Mouse (Mus musculus): ENCODE results near the gene Fzd10. TPM values are rescaled to one million over a fixed set of nuclear protein-coding genes. Genes with fewer than 3 reads are reported as not detected.
A peak's percentile ranks its signal among the peaks of the same experiment; 100 is the strongest.

The Fzd10 gene
- total RNA-seq, 2 experiments from 2014 or later, result not detected

DNA sequence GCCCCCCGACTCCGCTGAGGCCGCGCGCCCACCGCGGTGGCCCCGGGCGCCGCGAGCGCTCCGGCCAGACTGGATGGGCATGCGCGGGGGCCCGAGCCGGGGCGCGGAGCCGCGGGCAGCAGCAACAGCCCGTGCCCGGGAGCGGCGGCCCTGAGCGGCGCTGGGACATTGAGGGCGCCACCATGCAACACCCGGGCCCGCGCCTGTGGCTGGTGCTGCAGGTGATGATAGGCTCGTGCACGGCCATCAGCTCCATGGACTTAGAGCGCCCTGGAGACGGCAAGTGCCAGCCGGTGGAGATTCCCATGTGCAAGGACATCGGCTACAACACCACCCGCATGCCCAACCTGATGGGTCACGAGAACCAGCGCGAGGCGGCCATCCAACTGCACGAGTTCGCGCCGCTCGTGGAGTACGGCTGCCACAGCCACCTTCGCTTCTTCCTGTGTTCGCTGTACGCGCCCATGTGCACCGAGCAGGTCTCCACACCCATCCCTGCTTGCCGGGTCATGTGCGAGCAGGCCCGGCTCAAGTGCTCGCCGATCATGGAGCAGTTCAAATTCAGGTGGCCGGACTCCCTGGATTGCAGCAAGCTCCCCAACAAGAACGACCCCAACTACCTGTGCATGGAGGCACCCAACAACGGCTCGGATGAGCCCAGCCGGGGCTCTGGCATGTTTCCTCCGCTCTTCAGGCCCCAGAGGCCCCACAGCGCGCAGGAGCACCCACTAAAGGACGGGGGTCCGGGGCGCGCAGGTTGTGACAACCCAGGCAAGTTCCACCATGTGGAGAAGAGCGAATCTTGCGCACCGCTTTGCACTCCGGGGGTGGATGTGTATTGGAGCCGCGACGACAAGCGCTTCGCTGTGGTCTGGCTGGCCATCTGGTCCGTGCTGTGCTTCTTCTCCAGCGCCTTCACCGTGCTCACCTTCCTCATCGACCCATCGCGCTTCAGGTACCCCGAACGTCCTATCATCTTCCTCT lies 684 bp downstream of the Fzd10 start:
- ATAC-seq (replicated peaks; ENCODE audit: poor library complexity), result peak; percentile 18; the same call in 1 of the 2 replicates

DNA sequence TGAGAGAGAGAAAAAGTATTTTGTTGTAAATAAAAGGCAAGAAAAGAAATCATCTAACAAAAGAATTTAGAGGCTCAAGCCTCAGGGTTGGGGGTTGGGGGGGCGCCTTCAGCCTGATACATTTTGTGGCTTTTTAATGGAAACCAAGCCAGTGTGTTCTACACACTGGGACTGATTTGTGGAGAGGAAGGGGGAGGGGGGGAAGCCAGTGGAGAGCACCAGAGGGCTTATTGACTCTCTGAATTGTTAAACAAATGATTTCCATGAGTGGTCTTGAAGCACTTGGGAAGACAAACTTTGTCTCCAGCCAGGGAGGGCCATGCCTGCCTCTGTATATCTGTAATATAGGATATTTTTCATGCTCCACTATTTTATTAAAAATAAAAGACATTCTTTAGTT lies 3.0 kb downstream of the Fzd10 start:
- no peak for ATAC-seq (replicated peaks; ENCODE audit: poor library complexity)

GRCm38 (mm10) chr5:128606596-128606995 lies 6.0 kb downstream of the Fzd10 start:
- ATAC-seq (replicated peaks; ENCODE audit: poor library complexity), result no peak

DNA sequence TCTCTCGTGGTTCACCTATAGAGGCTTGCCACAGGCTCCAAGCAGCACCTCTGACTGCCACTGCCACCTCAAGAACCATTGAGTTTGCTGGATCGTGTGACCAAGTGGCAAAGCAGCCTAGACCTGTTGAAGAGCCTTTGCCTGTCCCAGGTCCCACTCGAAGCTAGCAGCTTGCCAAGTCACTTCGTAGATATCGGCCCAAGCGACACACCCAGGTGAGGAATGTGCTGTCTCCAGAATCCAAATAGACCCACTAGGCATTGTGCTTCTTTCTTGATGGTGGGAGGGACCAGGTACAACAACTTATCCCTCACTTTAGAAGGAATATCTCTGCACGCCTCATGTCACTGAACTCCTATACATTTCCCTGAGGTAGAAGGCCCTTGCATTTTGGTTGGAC lies 8.4 kb downstream of the Fzd10 start:
- no peak for ATAC-seq (replicated peaks; ENCODE audit: poor library complexity)

- peak; percentile 99 for ATAC-seq (replicated peaks; ENCODE audit: poor library complexity)
Observed at GRCm38 (mm10) chr5:128617621-128618020, 17.0 kb downstream of the Fzd10 start.

DNA sequence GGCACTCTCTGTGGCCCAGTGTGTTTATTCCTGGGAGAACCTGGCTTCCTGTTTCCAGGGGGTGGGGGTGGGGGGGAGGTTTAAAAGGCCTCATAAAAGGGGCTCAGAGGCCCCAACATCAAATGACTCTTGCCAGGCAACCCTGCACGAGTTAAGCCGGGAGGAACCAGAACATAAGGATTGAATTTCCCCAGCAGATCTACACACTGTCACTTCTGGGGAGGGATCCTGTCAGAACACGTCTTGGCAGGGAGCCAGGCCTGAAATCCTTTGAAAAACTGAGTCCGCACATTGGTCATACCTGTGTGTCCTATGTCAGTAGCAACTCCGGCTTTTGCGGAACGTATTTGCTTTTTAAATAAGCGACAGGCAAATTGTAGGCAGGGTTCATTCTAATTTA lies 19.3 kb downstream of the Fzd10 start:
- ATAC-seq (replicated peaks; ENCODE audit: poor library complexity), result no peak

GRCm38 (mm10) chr5:128620408-128620807 lies 19.8 kb downstream of the Fzd10 start:
- no peak for ATAC-seq (replicated peaks; ENCODE audit: poor library complexity)

DNA sequence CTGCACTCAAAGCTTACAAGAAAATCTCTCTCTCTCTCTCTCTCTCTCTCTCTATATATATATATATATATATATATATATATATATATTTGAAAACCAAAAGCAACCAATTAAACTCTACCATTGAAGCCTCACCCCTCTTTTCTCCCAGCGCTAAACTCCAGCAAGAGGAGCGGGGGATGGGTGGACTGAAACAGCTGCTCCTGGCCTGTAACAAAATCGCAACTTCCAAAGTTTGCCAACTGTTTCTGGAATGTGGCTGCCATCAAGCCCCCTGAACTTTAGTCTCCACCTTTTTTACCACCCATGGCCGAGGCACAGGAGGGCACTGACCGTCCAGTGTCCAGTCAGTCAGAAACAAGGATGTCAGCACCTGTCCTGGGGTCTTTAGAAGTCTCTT lies 27.1 kb downstream of the Fzd10 start:
- no peak for ATAC-seq (replicated peaks; ENCODE audit: poor library complexity)

DNA sequence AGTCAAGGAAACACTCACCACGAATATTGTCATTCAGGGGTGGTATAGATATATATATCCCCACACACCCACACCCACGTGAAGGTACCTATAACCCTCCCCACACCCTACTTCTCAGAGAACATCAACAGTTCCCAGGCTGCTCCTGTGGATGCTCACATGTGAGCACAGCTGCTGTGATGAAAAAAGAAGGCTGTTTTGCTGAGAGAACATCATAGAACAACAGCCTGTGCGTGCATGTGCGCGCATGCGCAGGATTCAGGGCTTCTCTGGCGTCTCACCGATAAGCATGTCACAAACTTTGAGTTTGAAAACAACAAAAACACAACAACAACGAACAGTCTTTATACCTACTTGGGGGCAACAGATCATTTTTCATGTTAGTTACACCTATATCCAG lies 36.0 kb downstream of the Fzd10 start:
- no peak for ATAC-seq (replicated peaks; ENCODE audit: poor library complexity)

GRCm38 (mm10) chr5:128637071-128638015 lies 36.7 kb downstream of the Fzd10 start:
- no peak for ATAC-seq (replicated peaks; ENCODE audit: poor library complexity)

DNA sequence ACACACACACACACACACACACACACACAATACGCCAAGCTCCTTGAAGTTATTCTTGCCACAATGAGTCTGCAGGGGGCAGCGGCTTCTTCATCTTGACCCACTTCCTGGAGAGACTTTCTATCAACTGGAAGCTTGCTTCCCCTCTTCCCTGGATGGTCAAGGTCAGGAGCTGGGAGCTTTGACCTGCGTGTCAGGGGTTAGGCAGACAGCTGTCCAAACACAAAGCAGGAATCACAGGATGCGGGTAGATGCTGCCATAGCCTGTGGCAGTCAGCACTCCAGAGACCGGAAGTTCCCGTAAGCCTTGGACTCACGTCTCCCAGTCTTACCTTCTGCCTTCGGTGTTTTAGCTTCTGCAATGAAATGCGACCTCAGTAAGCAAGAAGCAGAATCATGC lies 38.1 kb downstream of the Fzd10 start:
- no peak for ATAC-seq (replicated peaks; ENCODE audit: poor library complexity)

- ATAC-seq (replicated peaks; ENCODE audit: poor library complexity), result no peak
Observed at GRCm38 (mm10) chr5:128643065-128643464, 42.4 kb downstream of the Fzd10 start.

DNA sequence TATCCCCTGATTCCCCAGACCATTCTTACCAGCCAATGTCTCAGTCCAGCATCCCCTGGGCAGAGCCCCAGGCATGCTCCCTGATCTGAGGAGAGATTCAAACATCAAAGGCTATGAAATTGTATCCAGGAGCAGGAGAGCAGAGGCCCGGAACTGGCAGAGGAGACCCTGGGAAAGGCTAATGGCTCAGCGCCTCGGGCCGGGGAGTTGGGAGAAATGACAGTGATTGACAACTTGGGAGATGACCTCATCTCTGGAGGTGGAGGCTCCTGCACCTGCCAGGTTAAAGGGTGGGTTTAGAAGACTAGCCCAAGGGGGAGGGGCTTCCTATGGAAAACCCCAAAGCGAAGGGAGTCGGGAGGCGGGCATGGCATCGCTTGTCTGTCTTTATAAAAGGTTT lies 45.1 kb downstream of the Fzd10 start:
- ATAC-seq (replicated peaks; ENCODE audit: poor library complexity), result no peak

DNA sequence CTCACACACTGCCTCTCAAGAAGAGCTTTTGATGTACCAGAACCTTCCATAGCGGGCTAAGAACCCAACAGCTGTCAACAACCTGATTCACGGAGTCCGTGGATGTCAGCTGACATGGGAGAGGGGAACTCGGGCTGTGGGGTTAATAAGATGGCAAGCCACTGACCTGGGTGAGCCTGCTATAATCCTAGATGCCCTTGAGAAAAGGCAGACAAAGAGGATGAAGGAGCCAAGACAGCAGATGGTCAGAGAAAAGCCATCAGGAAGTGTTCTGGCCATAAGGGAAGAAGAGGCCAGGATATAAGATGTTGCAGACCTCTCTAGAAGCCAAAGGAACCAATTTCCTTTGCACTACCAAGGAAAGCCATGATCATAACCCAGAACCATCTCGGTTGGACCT lies 45.6 kb downstream of the Fzd10 start:
- ATAC-seq (replicated peaks; ENCODE audit: poor library complexity), result no peak

DNA sequence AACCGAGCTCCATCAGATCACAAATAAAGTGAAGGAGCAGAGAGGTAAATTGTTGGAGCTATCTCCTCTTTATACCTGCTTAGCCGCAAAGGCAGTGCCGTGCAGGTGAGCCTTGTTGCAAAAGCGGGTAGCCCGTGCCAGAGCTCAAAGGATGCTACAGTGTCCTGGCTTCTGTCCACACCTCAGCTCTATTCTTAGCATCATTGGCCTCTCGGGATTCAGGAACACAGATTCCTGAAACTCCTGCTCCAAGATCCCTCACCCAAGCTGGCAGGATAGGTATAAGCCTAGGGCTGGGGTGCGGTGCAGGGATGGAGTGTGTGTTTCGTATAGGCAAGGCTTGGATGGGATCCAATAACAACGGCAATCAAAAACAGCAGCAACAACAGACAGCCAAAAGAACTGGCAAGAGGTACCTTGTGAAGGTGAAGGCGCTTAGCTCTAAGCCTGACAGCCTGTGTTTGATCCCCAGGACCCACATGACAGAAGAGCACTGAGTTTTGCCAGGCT lies 46.6 kb downstream of the Fzd10 start:
- no peak for ATAC-seq (replicated peaks; ENCODE audit: poor library complexity)

- ATAC-seq (replicated peaks; ENCODE audit: poor library complexity), result no peak
Observed at GRCm38 (mm10) chr5:128649336-128649897, 48.8 kb downstream of the Fzd10 start.

Other genes with a start within 250 kb of the Fzd10 start
- gene Tmem132d, start 167.8 kb upstream of the Fzd10 start, total RNA-seq (2015), result 0.02 TPM in 1 of 2 replicates, not detected in the other
- gene Tmem132d, start 167.8 kb upstream of the Fzd10 start, total RNA-seq (2017), result not detected in 2 replicates
- not detected in 2 replicates for gene Piwil1, start 101.7 kb downstream of the Fzd10 start, total RNA-seq (2015)
- gene Piwil1, start 101.7 kb downstream of the Fzd10 start, total RNA-seq (2017), result not detected in 2 replicates

Data from megakaryocyte progenitor cell, adult 5-6 weeks (primary cell).